Mouse (Mus musculus): ENCODE measurements around the gene Gm10309. TPM values are rescaled to one million over a fixed set of nuclear protein-coding genes. Genes with fewer than 3 reads are reported as not detected.

Gene Gm10309
- polyA plus RNA-seq, 1 experiment from 2014 or later, result 0.37 TPM

- Histone ChIP-seq H3K4me1 (peaks cover 41% of the 10 kb centered on the region), H3K36me3 (ENCODE audit: poor library complexity, severe bottlenecking) (no peaks in the 10 kb centered on the region), H3K27ac (no peak overlapping the region), H3K9ac (no peak overlapping the region), H3K27me3 (peaks cover 38% of the 10 kb centered on the region), H3K4me2 (peak overlapping the region; percentile 37), H3K4me3 (no peak overlapping the region), H3K9me3 (replicated peaks) (no peaks in the 10 kb centered on the region)
- WGBS, result 2% methylated on average over 13 of the region's 13 CpGs
- peak; percentile 22; the same call in 1 of the 2 replicates for ATAC-seq
Measured at GRCm38 (mm10) chr17:86465865-86466264, 39.2 kb downstream of the Gm10309 start.

DNA sequence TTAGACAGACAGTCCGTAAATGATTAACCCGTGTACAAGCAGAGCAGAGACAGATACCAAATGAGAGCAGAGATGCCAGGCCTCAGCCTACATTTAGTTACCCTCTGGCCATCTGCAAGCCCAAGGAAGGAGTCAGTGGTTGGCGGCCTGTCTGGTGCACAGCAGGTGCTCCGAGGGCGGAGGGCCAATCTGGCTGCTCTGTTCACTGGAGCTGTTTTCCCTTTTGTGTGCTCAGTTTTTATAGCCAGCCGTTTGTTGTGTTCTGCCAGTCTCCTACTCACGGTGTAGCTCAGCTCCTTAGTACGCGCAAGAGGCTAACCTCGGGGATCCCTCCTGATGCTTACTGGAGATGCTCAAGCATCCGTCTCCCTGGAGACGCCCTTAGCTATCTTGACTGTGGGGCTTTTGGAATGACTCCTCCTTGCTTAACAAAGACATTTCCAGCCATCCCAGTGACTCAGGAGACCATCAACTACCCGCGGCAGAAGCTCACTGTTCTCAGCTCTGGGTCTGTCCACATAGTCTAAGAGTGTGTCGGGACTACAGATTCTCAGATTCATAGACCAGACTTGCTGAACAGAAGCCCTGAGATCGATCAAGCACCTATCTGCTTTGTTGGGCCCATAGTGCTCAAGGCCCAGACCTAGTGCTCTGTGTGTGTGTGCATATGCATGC is 40.2 kb downstream of the Gm10309 start:
- Histone ChIP-seq H3K4me1 (peaks cover 47% of the 10 kb centered on the region), H3K9me3 (replicated peaks) (no peaks in the 10 kb centered on the region), H3K27ac (peak overlapping the region; percentile 16; the same call in 1 of the 2 replicates), H3K36me3 (ENCODE audit: poor library complexity, severe bottlenecking) (no peaks in the 10 kb centered on the region), H3K9ac (no peak overlapping the region), H3K4me3 (no peak overlapping the region), H3K4me2 (no peak overlapping the region), H3K27me3 (peaks cover 36% of the 10 kb centered on the region)
- ATAC-seq, result peak; percentile 36; the same call in 1 of the 2 replicates
- 44% methylated on average over 16 of the region's 16 CpGs for WGBS

DNA sequence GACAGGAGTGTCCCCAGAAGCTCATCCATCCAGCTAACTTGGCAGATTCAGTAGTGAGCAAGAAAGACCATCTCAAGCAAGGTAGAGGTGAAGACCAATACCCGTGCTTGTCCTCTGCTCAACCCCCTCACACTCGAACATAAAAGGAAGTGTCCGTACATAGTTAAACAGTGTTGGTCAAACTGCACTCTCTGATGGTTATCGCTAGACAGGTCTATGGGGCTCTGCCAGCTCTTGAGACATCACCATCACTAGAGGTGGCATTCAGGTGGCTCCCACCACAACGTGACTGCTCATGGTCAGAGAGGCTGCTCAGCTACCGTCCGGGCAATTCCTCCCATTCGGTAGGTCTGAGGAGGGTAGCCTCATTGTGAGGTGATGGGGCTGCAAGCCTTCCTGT is 40.8 kb downstream of the Gm10309 start:
- H3K36me3 ChIP-seq (ENCODE audit: poor library complexity, severe bottlenecking), result no peaks in the 10 kb centered on the region
- 0 out of 2 replicates have a peak overlapping the region, but pooled peaks have one; percentile 16 for H3K27ac ChIP-seq
- no peak for ATAC-seq
- peaks cover 35% of the 10 kb centered on the region for H3K27me3 ChIP-seq
- H3K4me2 ChIP-seq, result no peak overlapping the region
- no peak overlapping the region for H3K9ac ChIP-seq
- H3K4me3 ChIP-seq, result no peak overlapping the region
- peaks cover 42% of the 10 kb centered on the region for H3K4me1 ChIP-seq
- 91% methylated on average over 8 of the region's 8 CpGs for WGBS
- H3K9me3 ChIP-seq (replicated peaks), result no peaks in the 10 kb centered on the region

DNA sequence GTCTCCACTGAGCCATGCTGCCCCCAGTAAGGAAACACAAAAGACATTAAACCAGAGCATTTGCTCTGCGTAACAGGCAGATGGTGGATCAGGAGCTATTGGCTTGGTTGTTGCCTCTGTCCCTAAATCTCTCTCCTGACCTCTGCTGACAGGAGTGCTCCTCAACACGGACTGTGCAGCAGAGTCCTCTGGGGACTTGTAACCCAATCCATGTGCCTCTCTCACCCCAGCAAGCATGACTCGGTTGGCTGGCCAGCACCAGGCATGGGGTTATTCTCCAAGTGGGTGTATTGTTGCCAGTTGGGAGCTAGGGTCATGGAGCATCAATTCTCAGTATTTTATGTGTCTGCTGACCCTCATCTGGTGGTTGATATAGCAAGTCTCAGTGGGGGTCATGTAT is 41.7 kb downstream of the Gm10309 start:
- Histone ChIP-seq H3K27me3 (peaks cover 27% of the 10 kb centered on the region), H3K9ac (no peak overlapping the region), H3K36me3 (ENCODE audit: poor library complexity, severe bottlenecking) (no peaks in the 10 kb centered on the region), H3K4me3 (no peak overlapping the region), H3K4me1 (peaks cover 36% of the 10 kb centered on the region), H3K27ac (no peak overlapping the region), H3K4me2 (no peak overlapping the region), H3K9me3 (replicated peaks) (no peaks in the 10 kb centered on the region)
- WGBS, result 77% methylated on average over 3 of the region's 3 CpGs
- ATAC-seq, result no peak

- Histone ChIP-seq H3K36me3 (ENCODE audit: poor library complexity, severe bottlenecking) (no peaks in the 10 kb centered on the region), H3K27ac (peak overlapping the region; percentile 21), H3K9me3 (replicated peaks) (no peaks in the 10 kb centered on the region), H3K9ac (no peak overlapping the region), H3K4me1 (peaks cover 22% of the 10 kb centered on the region), H3K27me3 (peaks cover 12% of the 10 kb centered on the region), H3K4me3 (no peak overlapping the region), H3K4me2 (no peak overlapping the region)
- 0 out of 2 replicates have a peak, but pooled peaks have one; percentile 39 for ATAC-seq
- WGBS, result 70% methylated on average over 17 of the region's 17 CpGs
Measured at GRCm38 (mm10) chr17:86460645-86461430, 44.2 kb downstream of the Gm10309 start.

DNA sequence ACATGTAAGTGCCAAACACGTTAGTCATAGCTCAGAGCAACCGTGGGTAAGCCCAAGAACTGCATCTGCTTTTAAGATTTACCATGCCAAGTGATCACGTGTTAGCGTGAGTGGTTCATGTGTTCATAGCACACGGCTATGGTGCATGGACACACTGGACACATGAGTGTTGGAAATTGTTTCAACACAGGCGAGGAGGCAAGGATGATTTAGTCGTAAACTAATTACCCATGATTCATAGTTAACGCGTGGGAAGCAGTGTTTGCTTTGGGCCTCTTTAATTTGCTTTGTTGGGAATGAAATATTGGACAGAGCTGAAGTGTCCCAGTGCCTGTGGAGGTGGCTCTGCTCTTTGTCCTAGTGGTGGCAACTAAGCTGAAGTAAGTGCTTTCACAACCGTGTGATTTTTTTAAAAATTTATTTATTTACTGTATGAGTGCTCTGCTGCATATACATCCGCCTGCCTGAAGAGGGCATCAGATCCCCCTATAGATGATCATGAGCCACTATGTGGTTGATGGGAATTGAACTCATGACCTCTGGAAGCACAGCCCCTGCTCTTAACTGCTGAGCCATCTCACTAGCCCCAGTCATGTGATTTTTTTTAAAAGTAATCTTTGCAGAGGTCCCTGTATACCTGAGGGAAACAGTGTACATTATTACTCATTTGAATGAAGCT is 46.6 kb downstream of the Gm10309 start:
- Histone ChIP-seq H3K4me2 (no peak overlapping the region), H3K4me1 (peaks cover 7% of the 10 kb centered on the region), H3K9me3 (replicated peaks) (no peaks in the 10 kb centered on the region), H3K27me3 (peaks cover 3% of the 10 kb centered on the region; the same call in 1 of the 2 replicates), H3K36me3 (ENCODE audit: poor library complexity, severe bottlenecking) (no peaks in the 10 kb centered on the region), H3K9ac (no peak overlapping the region), H3K27ac (no peak overlapping the region), H3K4me3 (no peak overlapping the region)
- ATAC-seq, result no peak
- 85% methylated on average over 11 of the region's 11 CpGs for WGBS

GRCm38 (mm10) chr17:86456512-86456911 is 48.5 kb downstream of the Gm10309 start:
- WGBS, result 78% methylated on average over 6 of the region's 6 CpGs
- Histone ChIP-seq H3K27me3 (no peaks in the 10 kb centered on the region), H3K9me3 (replicated peaks) (no peaks in the 10 kb centered on the region), H3K4me1 (peaks cover 7% of the 10 kb centered on the region), H3K4me2 (no peak overlapping the region), H3K36me3 (ENCODE audit: poor library complexity, severe bottlenecking) (no peaks in the 10 kb centered on the region), H3K27ac (no peak overlapping the region), H3K4me3 (no peak overlapping the region), H3K9ac (no peak overlapping the region)
- ATAC-seq, result no peak

DNA sequence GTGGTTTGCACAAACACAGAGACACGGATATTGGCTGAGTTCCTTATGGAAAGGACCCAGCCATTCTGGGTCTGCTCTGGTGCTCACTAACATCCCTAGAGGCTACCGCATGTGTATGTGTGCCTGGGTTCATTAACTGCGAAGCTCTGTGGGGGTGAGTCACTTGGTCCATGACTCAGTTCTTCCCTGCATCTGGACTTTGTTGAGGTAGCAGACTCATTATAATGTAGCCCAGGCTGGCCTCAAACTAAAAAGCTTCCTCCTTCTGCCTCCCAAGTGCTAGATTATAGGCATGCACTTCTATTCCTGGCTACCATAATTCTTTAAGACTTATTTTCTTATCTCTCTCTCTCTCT is 50.7 kb downstream of the Gm10309 start:
- ATAC-seq, result no peak
- Histone ChIP-seq H3K27ac (no peak overlapping the region), H3K4me1 (no peaks in the 10 kb centered on the region), H3K4me2 (no peak overlapping the region), H3K9ac (no peak overlapping the region), H3K4me3 (no peak overlapping the region), H3K27me3 (no peaks in the 10 kb centered on the region), H3K9me3 (replicated peaks) (no peaks in the 10 kb centered on the region), H3K36me3 (ENCODE audit: poor library complexity, severe bottlenecking) (no peaks in the 10 kb centered on the region)
- 94% methylated on average over 3 of the region's 3 CpGs for WGBS

DNA sequence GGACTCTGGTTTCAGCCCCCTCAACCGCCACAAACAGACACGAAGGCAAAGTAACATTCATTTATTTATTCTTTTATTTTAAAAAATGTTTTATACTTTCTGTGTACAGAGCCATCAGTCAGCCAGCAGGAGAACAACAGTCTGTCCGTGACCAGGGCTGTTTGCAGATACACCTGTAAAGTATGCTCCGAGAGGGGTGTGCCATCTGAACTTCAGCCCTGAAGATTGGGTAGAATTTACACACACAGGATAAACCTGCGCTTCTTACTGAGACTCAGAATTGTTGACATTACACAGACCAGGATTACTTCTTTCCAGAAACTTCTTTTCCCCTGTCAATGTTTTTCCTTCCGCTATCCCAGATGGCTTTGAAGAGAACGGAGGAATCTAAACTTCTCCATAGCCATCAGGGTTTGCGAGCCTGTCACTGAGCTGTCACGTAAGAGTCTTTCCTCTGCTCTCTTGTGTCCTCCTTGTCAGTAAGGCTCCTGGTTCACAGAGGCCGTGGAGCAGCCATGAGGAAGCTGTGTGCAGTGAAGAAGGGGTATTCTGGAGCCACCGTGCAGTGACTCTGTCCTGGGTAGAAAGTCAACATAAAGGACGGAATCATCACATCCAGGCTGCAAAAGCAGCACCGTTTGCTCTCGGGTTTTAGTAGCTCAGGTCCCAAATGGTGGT is 51.2 kb downstream of the Gm10309 start:
- Histone ChIP-seq H3K36me3 (ENCODE audit: poor library complexity, severe bottlenecking) (no peaks in the 10 kb centered on the region), H3K9ac (no peak overlapping the region), H3K9me3 (replicated peaks) (no peaks in the 10 kb centered on the region), H3K27me3 (no peaks in the 10 kb centered on the region), H3K27ac (no peak overlapping the region), H3K4me3 (no peak overlapping the region), H3K4me2 (no peak overlapping the region), H3K4me1 (no peaks in the 10 kb centered on the region)
- 91% methylated on average over 14 of the region's 14 CpGs for WGBS
- ATAC-seq, result no peak

GRCm38 (mm10) chr17:86452934-86453333 is 52.1 kb downstream of the Gm10309 start:
- no peak for ATAC-seq
- Histone ChIP-seq H3K9me3 (replicated peaks) (peaks cover 3% of the 10 kb centered on the region; the same call in 1 of the 2 replicates), H3K27ac (no peak overlapping the region), H3K4me1 (no peaks in the 10 kb centered on the region), H3K4me3 (no peak overlapping the region), H3K27me3 (no peaks in the 10 kb centered on the region), H3K9ac (no peak overlapping the region), H3K36me3 (ENCODE audit: poor library complexity, severe bottlenecking) (no peaks in the 10 kb centered on the region), H3K4me2 (no peak overlapping the region)
- WGBS, result 93% methylated on average over 4 of the region's 4 CpGs

Data from forebrain, embryonic 13.5 days (tissue).